ENCODE assay signal across 13 mouse cellular contexts in genomic region chr10:107966996-107967395, GRCm38 (mm10). TPM values are rescaled to one million over a fixed set of nuclear protein-coding genes. Genes with fewer than 3 reads are reported as not detected.
DNase-seq lines count a peak whose midpoint lies in the region; ATAC-seq lines count a peak whose summit lies in the region.
"Had no signal": no experiment of that assay in that cellular context is flagged by ENCODE, and none has a peak within 500 bp of the region (broad histone marks: within the 10 kb centered on the region; RNA-seq: fewer than 3 reads in every experiment).

No protein-coding gene starts in this region.

- intact Hi-C loops in left cerebral cortex, postnatal 10 days (cut with DNase I), result no loop called here

- no peak for ATAC-seq in monocyte, adult 5-6 weeks (replicated peaks; ENCODE audit: insufficient number of reproducible peaks, low FRiP score, low TSS enrichment, poor library complexity, severe bottlenecking)
- ATAC-seq: forebrain, embryonic 13.5 days had no signal

- DNase-seq in left cerebral cortex, adult 18-20 months (ENCODE audit: low spot score in 2 of 2), result peak; percentile 38
- DNase-seq in left cerebral cortex, postnatal 10 days (ENCODE audit: extremely low spot score in 1 of 2, low spot score in 2 of 2), result no peak
- peak; percentile 84 for DNase-seq in MN1 (ENCODE audit: low spot score)
- DNase-seq in fibroblast of lung, adult 2 months (ENCODE audit: low read depth), result peak; percentile 84
- DNase-seq in skeletal muscle tissue, adult 2 months (ENCODE audit: low read depth, low spot score), result peak; percentile 8
- DNase-seq in gastrocnemius, postnatal 25 days, result no peak
- DNase-seq: cerebellum, adult 18-20 months; gastrocnemius, postnatal 36 days; kidney, adult 11 months; lung, postnatal 36 days; midbrain, embryonic 14.5 days had no signal

RNA-seq across cellular contexts. Expression of gene Otogl, which starts 55.1 kb away (rescaled TPM):
- under 1 TPM; 0.09 to 0.16 TPM for total RNA-seq in left cerebral cortex, adult 18-20 months (2021)
- total RNA-seq in left cerebral cortex, postnatal 10 days (2021), result under 1 TPM; 0.43 to 0.45 TPM
- not detected in 3 replicates for total RNA-seq in monocyte, adult 5-6 weeks (2017)
- not detected for total RNA-seq in gastrocnemius, postnatal 25 days (2021)
- total RNA-seq: gastrocnemius, postnatal 36 days had no signal

Comparison
In these comparisons a context has a peak if more than half of its experiments do, and no peak if none do; other contexts are left out.
1. DNase-seq: peak in left cerebral cortex, adult 18-20 months (2 of 2), MN1 (single experiment), fibroblast of lung, adult 2 months (single experiment) and skeletal muscle tissue, adult 2 months (single experiment); none in left cerebral cortex, postnatal 10 days (0 of 2) and gastrocnemius, postnatal 25 days (single experiment).